Mouse (Mus musculus) E14TG2a.4 (cell line): ENCODE measurements around the gene Hcfc1.

Experiments
- CTCF ChIP-seq: conservative IDR thresholded peaks from 2 replicates; pipeline ENCODE4 v1.5.1; 2014; ENCODE audit warnings: low read length
- NANOG ChIP-seq: IDR thresholded peaks from 2 replicates; pipeline ENCODE4 v1.6.1; 2014; ENCODE audit warnings: borderline replicate concordance, low read length, mixed read lengths
- POU5F1 ChIP-seq: IDR thresholded peaks from 2 replicates; pipeline ENCODE4 v1.6.1; 2014; ENCODE audit warnings: low read length, borderline replicate concordance

DNA sequence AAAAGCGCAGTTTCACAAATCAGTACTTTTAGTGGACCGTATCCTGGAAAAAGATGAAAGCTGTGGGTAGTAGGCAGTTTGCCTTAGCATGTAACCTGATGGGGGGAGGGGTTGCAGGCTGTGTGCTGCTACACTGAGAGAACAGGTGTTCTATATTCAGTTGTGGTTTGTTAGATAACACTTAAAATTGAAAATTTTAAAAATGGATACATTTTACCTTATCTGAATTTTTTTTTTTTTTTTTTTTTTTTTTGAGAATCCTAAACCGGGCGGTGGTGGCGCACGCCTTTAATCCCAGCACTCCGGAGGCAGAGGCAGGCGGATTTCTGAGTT is 43.6 kb downstream of the Hcfc1 start:
- TF ChIP-seq CTCF (no peak), NANOG (no peak), POU5F1 (no peak)
